Mouse (Mus musculus) heart, postnatal 10 days (tissue): Measurements from ENCODE around the gene Nipa1. TPM values are rescaled to one million over a fixed set of nuclear protein-coding genes. Genes with fewer than 3 reads are reported as not detected.

Experiments
- DNase-seq, 2 experiments: peaks; one replicate each; pipeline ENCODE4 v3.0.0; 2021
- intact Hi-C: fragments of 180-260 bp; cut with DNase I; formaldehyde crosslinking; loops from one replicate; pipeline ENCODE4 v1.15.1; 2025
- total RNA-seq, 2 experiments: library from RNA; stranded (reverse); gene quantifications; 2 replicates each; pipeline ENCODE4 v1.2.3; 2021

The Nipa1 gene
- total RNA-seq, 2 experiments from 2014 or later = 4.3 TPM

- no peak for DNase-seq
- intact Hi-C loops = no loop called here
Measured at GRCm38 (mm10) chr7:55957178-55957577, 62.6 kb downstream of the Nipa1 start.

- DNase-seq = no peak
- intact Hi-C loops = no loop called here
Measured at GRCm38 (mm10) chr7:55956054-55956453, 63.7 kb downstream of the Nipa1 start.

GRCm38 (mm10) chr7:55938341-55938740 lies 81.4 kb downstream of the Nipa1 start:
- intact Hi-C loops = no loop called here

GRCm38 (mm10) chr7:55935025-55935424 lies 84.7 kb downstream of the Nipa1 start:
- intact Hi-C loops = no loop called here
- DNase-seq = no peak

More at GRCm38 (mm10) chr7:55938341-55938740, 81.4 kb downstream of the Nipa1 start:
- no peak for DNase-seq

- intact Hi-C loops = no loop called here
Measured at GRCm38 (mm10) chr7:55928649-55929048, 91.1 kb downstream of the Nipa1 start.

More at GRCm38 (mm10) chr7:55928649-55929048, 91.1 kb downstream of the Nipa1 start:
- DNase-seq = no peak

Other genes with a start within 250 kb of the Nipa1 start
- gene Tubgcp5, start 225.8 kb downstream of the Nipa1 start, total RNA-seq = 10 to 100 TPM; 11.6 to 13.6 TPM
- gene Cyfip1, start 178.2 kb downstream of the Nipa1 start, total RNA-seq = 10 to 100 TPM; 57.4 to 60.7 TPM
- gene Nipa2, start 57.5 kb downstream of the Nipa1 start, total RNA-seq = 10 to 100 TPM; 42.7 to 48.2 TPM
- gene Herc2, start 30.2 kb upstream of the Nipa1 start, total RNA-seq = 10 to 100 TPM; 44.4 to 50.2 TPM
- under 1 TPM in 1 of 2 experiments, not detected in 1; 0.25 TPM for gene Oca2, start 219.8 kb upstream of the Nipa1 start, total RNA-seq